Comparison of ENCODE assay signal across 7 mouse cellular contexts in the genomic region with DNA sequence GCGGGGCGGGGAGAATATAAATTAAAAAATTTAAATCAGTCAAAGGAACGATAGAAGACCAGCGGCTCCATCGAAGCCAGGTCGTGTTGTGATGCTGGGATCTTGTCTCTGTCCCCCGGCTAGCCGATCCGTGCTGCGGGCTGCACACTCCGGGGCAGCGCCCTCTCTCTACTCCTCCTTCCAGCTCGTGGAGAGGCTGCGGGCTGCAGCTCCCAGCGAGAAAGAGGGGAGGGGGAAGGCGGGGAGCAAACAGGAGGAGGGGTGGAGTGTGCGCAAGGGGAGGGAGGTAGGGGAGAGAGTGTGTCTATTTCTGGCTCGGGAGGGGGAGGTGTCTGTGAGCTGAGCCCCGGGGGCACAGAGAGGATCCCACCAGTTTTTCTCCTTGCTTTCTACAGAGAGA. TPM values are rescaled to one million over a fixed set of nuclear protein-coding genes. Genes with fewer than 3 reads are reported as not detected.
DNase-seq lines count a peak whose midpoint lies in the region; ATAC-seq and TF ChIP-seq lines count a peak whose summit lies in the region.

No protein-coding gene starts in this region.

- H3K9ac ChIP-seq in forebrain, postnatal 0 days, result peak overlapping the region; percentile 92
- H3K9ac ChIP-seq in hindbrain, embryonic 13.5 days, result peak overlapping the region; percentile 92
- H3K9ac ChIP-seq in midbrain, embryonic 12.5 days (replicated peaks), result peak overlapping the region; percentile 77

- peak overlapping the region; percentile 78 for H3K4me3 ChIP-seq in forebrain, postnatal 0 days (ENCODE audit: low read depth, low read length)
- H3K4me3 ChIP-seq in hindbrain, embryonic 13.5 days, result peak overlapping the region; percentile 71
- H3K4me3 ChIP-seq in midbrain, embryonic 12.5 days, result peak overlapping the region; percentile 69

- H3K9me3 ChIP-seq in forebrain, postnatal 0 days (ENCODE audit: low read length), result no peaks in the 10 kb centered on the region
- H3K9me3 ChIP-seq in hindbrain, embryonic 13.5 days, result no peaks in the 10 kb centered on the region
- H3K9me3 ChIP-seq in midbrain, embryonic 12.5 days, result no peaks in the 10 kb centered on the region

- DNase-seq in MN1 (ENCODE audit: low spot score), result peak; percentile 61
- peak; percentile 50 for DNase-seq in adrenal gland, postnatal 25 days
- peak; percentile 86 for DNase-seq in forebrain, postnatal 0 days
- peak; percentile 65 to 75 for DNase-seq in left cerebral cortex, postnatal 25 days (ENCODE audit: low spot score in 2 of 2)
- DNase-seq in testis, postnatal 10 days (ENCODE audit: low spot score), result peak; percentile 65

- TF ChIP-seq CTCF in forebrain, postnatal 0 days (IDR thresholded peaks at IDR 0.05; ENCODE audit: low read depth), result peak; percentile 54

- H3K4me1 ChIP-seq in forebrain, postnatal 0 days (ENCODE audit: insufficient read depth), result peaks cover 15% of the 10 kb centered on the region
- H3K4me1 ChIP-seq in hindbrain, embryonic 13.5 days (replicated peaks), result peaks cover 60% of the 10 kb centered on the region
- H3K4me1 ChIP-seq in midbrain, embryonic 12.5 days, result peaks cover 60% of the 10 kb centered on the region

- H3K36me3 ChIP-seq in forebrain, postnatal 0 days (ENCODE audit: insufficient read depth), result no peaks in the 10 kb centered on the region
- no peaks in the 10 kb centered on the region for H3K36me3 ChIP-seq in hindbrain, embryonic 13.5 days
- H3K36me3 ChIP-seq in midbrain, embryonic 12.5 days, result no peaks in the 10 kb centered on the region

- peak overlapping the region; percentile 92 for H3K27ac ChIP-seq in forebrain, postnatal 0 days (ENCODE audit: low read depth, low read length)
- H3K27ac ChIP-seq in hindbrain, embryonic 13.5 days, result peak overlapping the region; percentile 95
- peak overlapping the region; percentile 86 for H3K27ac ChIP-seq in midbrain, embryonic 12.5 days (replicated peaks)

- peak; percentile 81 for ATAC-seq in forebrain, postnatal 0 days
- peak; percentile 66 for ATAC-seq in hindbrain, embryonic 13.5 days (ENCODE audit: low FRiP score)
- peak; percentile 72 for ATAC-seq in midbrain, embryonic 12.5 days (ENCODE audit: low FRiP score, low read depth)

- intact Hi-C loops in left cerebral cortex, postnatal 25 days (cut with DNase I), result loop anchor here (2.0 kb wide), 2 partner anchors 41 to 85 kb away; no protein-coding TSS in a partner anchor

- WGBS in forebrain, postnatal 0 days, result 0% methylated on average over 17 of the region's 19 CpGs
- under 1% methylated on average over 18 of the region's 19 CpGs for WGBS in hindbrain, embryonic 13.5 days
- WGBS in midbrain, embryonic 12.5 days, result under 1% methylated on average over 17 of the region's 19 CpGs

- H3K27me3 ChIP-seq in forebrain, postnatal 0 days (ENCODE audit: insufficient read depth, low read length), result no peaks in the 10 kb centered on the region
- H3K27me3 ChIP-seq in hindbrain, embryonic 13.5 days, result no peaks in the 10 kb centered on the region
- 0 out of 2 replicates have a peak, but pooled peaks cover 4% of the 10 kb centered on the region for H3K27me3 ChIP-seq in midbrain, embryonic 12.5 days

- H3K4me2 ChIP-seq in forebrain, postnatal 0 days (ENCODE audit: low read depth), result peak overlapping the region; percentile 62
- H3K4me2 ChIP-seq in hindbrain, embryonic 13.5 days, result peak overlapping the region; percentile 89
- H3K4me2 ChIP-seq in midbrain, embryonic 12.5 days (replicated peaks), result peak overlapping the region; percentile 94

RNA-seq across cellular contexts. Expression of a gene that starts 21.5 kb away (rescaled TPM):
- total RNA-seq in adrenal gland, postnatal 25 days (2021), result 16.4 and 20.0 TPM in 2 replicates
- total RNA-seq in forebrain, postnatal 0 days (2014; rRNA removed), result 67.9 and 85.8 TPM in 2 replicates
- polyA plus RNA-seq in forebrain, postnatal 0 days (2015; fragmentation: Nextera tagmentation; extraction: Ambion mirVana), result 19.7 and 35.5 TPM in 2 replicates
- 42.3 and 42.6 TPM in 2 replicates for polyA plus RNA-seq in hindbrain, embryonic 13.5 days (2015; fragmentation: Nextera tagmentation; extraction: Ambion mirVana)
- total RNA-seq in left cerebral cortex, postnatal 25 days (2021), result 10 to 100 TPM; 70.1 to 71.4 TPM
- polyA plus RNA-seq in midbrain, embryonic 12.5 days (2016; fragmentation: Nextera tagmentation; extraction: Ambion mirVana), result 25.1 and 25.6 TPM in 2 replicates

Comparison
In these comparisons a context has a peak if more than half of its experiments do, and no peak if none do; other contexts are left out.
1. Peak in every context shown above with its lines: DNase-seq, ATAC-seq, H3K4me3 ChIP-seq and H3K27ac ChIP-seq.